Mouse (Mus musculus) brown adipose tissue, adult 24 weeks (tissue): ENCODE measurements around the gene Wdr60. TPM values are rescaled to one million over a fixed set of nuclear protein-coding genes. Genes with fewer than 3 reads are reported as not detected.
"Not testable (repeated sequence)": the region's sequence is repeated elsewhere in the genome, so short reads cannot be mapped to it uniquely, and the experiment has no call there.

Source experiments
- H3K27ac ChIP-seq: fragments of 200-500 bp; replicated peaks from 2 replicates; pipeline ENCODE4 v1.5.1; 2012; ENCODE audit warnings: low read depth, mild to moderate bottlenecking, low read length
- H3K4me1 ChIP-seq: fragments of 200-500 bp; 2 replicates; pipeline ENCODE4 v1.6.1; 2012; ENCODE audit warnings: low read length, mixed read lengths; ENCODE audit not compliant: control insufficient read depth, insufficient read depth, insufficient read length
- H3K4me3 ChIP-seq: fragments of 200-500 bp; 2 replicates; pipeline ENCODE4 v1.5.1; 2012; ENCODE audit warnings: low read depth, mild to moderate bottlenecking, low read length, moderate library complexity; ENCODE audit not compliant: insufficient read depth
- polyA plus RNA-seq: library from polyadenylated mRNA; stranded (reverse); fragments of >200 nt; gene quantifications from 2 replicates; pipeline ENCODE4 v1.2.4, GENCODE M21; 2012; ENCODE audit not compliant: missing spikeins, insufficient read depth, insufficient read length

The Wdr60 gene
- polyA plus RNA-seq, 1 experiment = 7.9 TPM

GRCm38 (mm10) chr12:116278541-116278940 is 15.7 kb upstream of the Wdr60 start:
- Histone ChIP-seq H3K4me1 (peaks cover 5% of the 10 kb centered on the region; the same call in 1 of the 2 replicates), H3K4me3 (no peak overlapping the region), H3K27ac (peak overlapping the region; percentile 66)

GRCm38 (mm10) chr12:116276961-116277360 is 14.1 kb upstream of the Wdr60 start:
- Histone ChIP-seq H3K4me3 (no peak overlapping the region), H3K27ac (no peak overlapping the region), H3K4me1 (peaks cover 5% of the 10 kb centered on the region; the same call in 1 of the 2 replicates)

- Histone ChIP-seq H3K27ac (no peak overlapping the region), H3K4me1 (peaks cover 5% of the 10 kb centered on the region; the same call in 1 of the 2 replicates), H3K4me3 (no peak overlapping the region)
These were observed 12.8 kb upstream of the Wdr60 start for GRCm38 (mm10) chr12:116275631-116276030.

- H3K4me1 ChIP-seq, H3K27ac ChIP-seq, H3K4me3 ChIP-seq: not testable (repeated sequence)
These were observed 12.3 kb upstream of the Wdr60 start, which contains the start of gene Gm11027 for GRCm38 (mm10) chr12:116275086-116275485. Gene Gm11027 (plus strand): TSS chr12:116275386.

- no peak overlapping the region for H3K4me3 ChIP-seq
- H3K4me1 ChIP-seq = peaks cover 1% of the 10 kb centered on the region; the same call in 1 of the 2 replicates
- H3K27ac ChIP-seq = no peak overlapping the region
These were observed 10.9 kb upstream of the Wdr60 start for GRCm38 (mm10) chr12:116273733-116274132.

- H3K27ac ChIP-seq = no peak overlapping the region
- no peaks in the 10 kb centered on the region; the same call in 1 of the 2 replicates for H3K4me1 ChIP-seq
- no peak overlapping the region for H3K4me3 ChIP-seq
These were observed 8.2 kb upstream of the Wdr60 start for GRCm38 (mm10) chr12:116271071-116271470.

- H3K4me1 ChIP-seq = no peaks in the 10 kb centered on the region; the same call in 1 of the 2 replicates
- no peak overlapping the region for H3K4me3 ChIP-seq
- H3K27ac ChIP-seq = no peak overlapping the region
These were observed 7.7 kb upstream of the Wdr60 start for GRCm38 (mm10) chr12:116270538-116270937.

- H3K27ac ChIP-seq = no peak overlapping the region
- no peaks in the 10 kb centered on the region; the same call in 1 of the 2 replicates for H3K4me1 ChIP-seq
- H3K4me3 ChIP-seq = no peak overlapping the region
These were observed 6.6 kb upstream of the Wdr60 start for GRCm38 (mm10) chr12:116269450-116269849.

GRCm38 (mm10) chr12:116265275-116265674 is 2.5 kb upstream of the Wdr60 start:
- Histone ChIP-seq H3K4me3 (no peak overlapping the region), H3K4me1 (no peaks in the 10 kb centered on the region; the same call in 1 of the 2 replicates), H3K27ac (no peak overlapping the region)

GRCm38 (mm10) chr12:116264756-116265155 is 1.9 kb upstream of the Wdr60 start:
- H3K4me1 ChIP-seq = no peaks in the 10 kb centered on the region
- H3K27ac ChIP-seq = no peak overlapping the region
- no peak overlapping the region for H3K4me3 ChIP-seq

- Histone ChIP-seq H3K4me3 (no peak overlapping the region), H3K4me1 (no peaks in the 10 kb centered on the region), H3K27ac (no peak overlapping the region)
These were observed 4.5 kb downstream of the Wdr60 start for GRCm38 (mm10) chr12:116258321-116258720.

GRCm38 (mm10) chr12:116255636-116256035 is 7.2 kb downstream of the Wdr60 start:
- H3K4me1 ChIP-seq = no peaks in the 10 kb centered on the region
- no peak overlapping the region for H3K4me3 ChIP-seq
- H3K27ac ChIP-seq = no peak overlapping the region

GRCm38 (mm10) chr12:116254652-116255051 is 8.2 kb downstream of the Wdr60 start:
- Histone ChIP-seq H3K4me3 (no peak overlapping the region), H3K4me1 (no peaks in the 10 kb centered on the region), H3K27ac (no peak overlapping the region)

GRCm38 (mm10) chr12:116244601-116245000 is 18.2 kb downstream of the Wdr60 start:
- Histone ChIP-seq H3K4me1 (no peaks in the 10 kb centered on the region), H3K27ac (no peak overlapping the region), H3K4me3 (no peak overlapping the region)

GRCm38 (mm10) chr12:116238803-116239202 is 24.0 kb downstream of the Wdr60 start:
- Histone ChIP-seq H3K4me3 (no peak overlapping the region), H3K27ac (no peak overlapping the region), H3K4me1 (0 out of 2 replicates have a peak, but pooled peaks cover 2% of the 10 kb centered on the region)

GRCm38 (mm10) chr12:116238370-116238769 is 24.5 kb downstream of the Wdr60 start:
- Histone ChIP-seq H3K4me3 (no peak overlapping the region), H3K4me1 (0 out of 2 replicates have a peak, but pooled peaks cover 2% of the 10 kb centered on the region), H3K27ac (no peak overlapping the region)
